Mouse (Mus musculus): ENCODE data around the gene Ppih. TPM values are rescaled to one million over a fixed set of nuclear protein-coding genes. Genes with fewer than 3 reads are reported as not detected.
A peak's percentile ranks its signal among the peaks of the same experiment; 100 is the strongest.
"Not testable (repeated sequence)": the region's sequence is repeated elsewhere in the genome, so short reads cannot be mapped to it uniquely, and the experiment has no call there.

Gene Ppih
- polyA plus RNA-seq, 2 experiments: 52.2 to 76.0 TPM

- Histone ChIP-seq H3K4me2 (ENCODE audit: low read depth) (peak overlapping the region; percentile 99), H3K27ac (peak overlapping the region; percentile 61), H3K4me1 (replicated peaks; ENCODE audit: control insufficient read depth in 2 of 2, insufficient read depth in 2 of 2, low read length in 1 of 2) (peaks cover 10 to 12% of the 10 kb centered on the region in 2 experiments), H3K36me3 (replicated peaks; ENCODE audit: control insufficient read depth, insufficient read depth, low read depth) (peaks cover 13% of the 10 kb centered on the region), H3K9me3 (ENCODE audit: control insufficient read depth, low read length) (no peaks in the 10 kb centered on the region), H3K9ac (replicated peaks) (peak overlapping the region; percentile 87), H3K27me3 (ENCODE audit: control insufficient read depth, insufficient read depth, low read length) (no peaks in the 10 kb centered on the region), H3K4me3 (ENCODE audit: insufficient read depth in 1 of 2, low read depth in 2 of 2, low read length in 2 of 2) (peak overlapping the region; percentile 92 to 99)
- under 1% methylated on average over 24 of the region's 24 CpGs for WGBS (ENCODE audit: insufficient replicate concordance)
- DNase-seq (ENCODE audit: low read depth in 3 of 3, low spot score in 3 of 3) (peak in 2 of 3 experiments; percentile 46 to 51), ATAC-seq (ENCODE audit: insufficient read depth) (no peak)
- TF ChIP-seq EP300 (IDR thresholded peaks at IDR 0.05; ENCODE audit: low read depth) (no peak), CTCF (IDR thresholded peaks at IDR 0.05; ENCODE audit: low read depth) (no peak)
Measured at GRCm38 (mm10) chr4:119292771-119293573, 27.4 kb downstream of the Ppih start.

- TF ChIP-seq EP300 (IDR thresholded peaks at IDR 0.05; ENCODE audit: low read depth): no peak
- no peak for TF ChIP-seq CTCF (IDR thresholded peaks at IDR 0.05; ENCODE audit: low read depth)
- Histone ChIP-seq H3K4me2 (ENCODE audit: low read depth) (peak overlapping the region; percentile 99), H3K4me1 (replicated peaks; ENCODE audit: control insufficient read depth in 2 of 2, insufficient read depth in 2 of 2, low read length in 1 of 2) (peaks cover 20% of the 10 kb centered on the region in 2 experiments), H3K27ac (no peak overlapping the region), H3K9ac (replicated peaks) (peak overlapping the region; percentile 87), H3K36me3 (replicated peaks; ENCODE audit: control insufficient read depth, insufficient read depth, low read depth) (peaks cover 21% of the 10 kb centered on the region), H3K4me3 (ENCODE audit: insufficient read depth in 1 of 2, low read depth in 2 of 2, low read length in 2 of 2) (peak overlapping the region; percentile 48 to 92), H3K9me3 (ENCODE audit: control insufficient read depth, low read length) (no peaks in the 10 kb centered on the region), H3K27me3 (ENCODE audit: control insufficient read depth, insufficient read depth, low read length) (no peaks in the 10 kb centered on the region)
- ATAC-seq (ENCODE audit: insufficient read depth) (no peak), DNase-seq (ENCODE audit: low read depth in 3 of 3, low spot score in 3 of 3) (no peak)
- 61% methylated on average over 1 of the region's 1 CpGs for WGBS (ENCODE audit: insufficient replicate concordance)
Measured at GRCm38 (mm10) chr4:119291921-119292320, 28.4 kb downstream of the Ppih start.

- Histone ChIP-seq H3K36me3 (replicated peaks; ENCODE audit: control insufficient read depth, insufficient read depth, low read depth) (peaks cover 59% of the 10 kb centered on the region), H3K4me3 (ENCODE audit: insufficient read depth in 1 of 2, low read depth in 2 of 2, low read length in 2 of 2) (no peak overlapping the region), H3K27me3 (ENCODE audit: control insufficient read depth, insufficient read depth, low read length) (no peaks in the 10 kb centered on the region), H3K9ac (replicated peaks) (peak overlapping the region; percentile 33; the same call in 1 of the 2 replicates), H3K4me2 (ENCODE audit: low read depth) (peak overlapping the region; percentile 43; the same call in 1 of the 2 replicates), H3K9me3 (ENCODE audit: control insufficient read depth, low read length) (no peaks in the 10 kb centered on the region), H3K27ac (no peak overlapping the region), H3K4me1 (replicated peaks; ENCODE audit: control insufficient read depth in 2 of 2, insufficient read depth in 2 of 2, low read length in 1 of 2) (peaks cover 25% of the 10 kb centered on the region in 2 experiments)
- ATAC-seq (ENCODE audit: insufficient read depth) (peak; percentile 67), DNase-seq (ENCODE audit: low read depth in 3 of 3, low spot score in 3 of 3) (no peak)
- TF ChIP-seq EP300 (IDR thresholded peaks at IDR 0.05; ENCODE audit: low read depth): peak; percentile 52
- no peak for TF ChIP-seq CTCF (IDR thresholded peaks at IDR 0.05; ENCODE audit: low read depth)
- WGBS (ENCODE audit: insufficient replicate concordance): 8% methylated on average over 2 of the region's 2 CpGs
Measured at GRCm38 (mm10) chr4:119285336-119285735, 35.0 kb downstream of the Ppih start.

GRCm38 (mm10) chr4:119284861-119285260 lies 35.5 kb downstream of the Ppih start:
- Histone ChIP-seq H3K27me3 (ENCODE audit: control insufficient read depth, insufficient read depth, low read length) (no peaks in the 10 kb centered on the region), H3K4me3 (ENCODE audit: insufficient read depth in 1 of 2, low read depth in 2 of 2, low read length in 2 of 2) (no peak overlapping the region), H3K27ac (no peak overlapping the region), H3K9me3 (ENCODE audit: control insufficient read depth, low read length) (no peaks in the 10 kb centered on the region), H3K4me2 (ENCODE audit: low read depth) (no peak overlapping the region), H3K36me3 (replicated peaks; ENCODE audit: control insufficient read depth, insufficient read depth, low read depth) (peaks cover 63% of the 10 kb centered on the region), H3K4me1 (replicated peaks; ENCODE audit: control insufficient read depth in 2 of 2, insufficient read depth in 2 of 2, low read length in 1 of 2) (peaks cover 25% of the 10 kb centered on the region in 2 experiments), H3K9ac (replicated peaks) (no peak overlapping the region)
- DNase-seq (ENCODE audit: low read depth in 3 of 3, low spot score in 3 of 3) (no peak), ATAC-seq (ENCODE audit: insufficient read depth) (no peak)
- no peak for TF ChIP-seq EP300 (IDR thresholded peaks at IDR 0.05; ENCODE audit: low read depth)
- TF ChIP-seq CTCF (IDR thresholded peaks at IDR 0.05; ENCODE audit: low read depth): no peak
- 64% methylated on average over 1 of the region's 1 CpGs for WGBS (ENCODE audit: insufficient replicate concordance)

GRCm38 (mm10) chr4:119278784-119279183 lies 41.6 kb downstream of the Ppih start:
- not testable (repeated sequence) for H3K4me1 ChIP-seq (replicated peaks; ENCODE audit: control insufficient read depth in 2 of 2, insufficient read depth in 2 of 2, low read length in 1 of 2); DNase-seq (ENCODE audit: low read depth in 3 of 3, low spot score in 3 of 3); H3K9ac ChIP-seq (replicated peaks); H3K27ac ChIP-seq; H3K27me3 ChIP-seq (ENCODE audit: control insufficient read depth, insufficient read depth, low read length); H3K9me3 ChIP-seq (ENCODE audit: control insufficient read depth, low read length); H3K4me3 ChIP-seq (ENCODE audit: insufficient read depth in 1 of 2, low read depth in 2 of 2, low read length in 2 of 2); ATAC-seq (ENCODE audit: insufficient read depth); H3K4me2 ChIP-seq (ENCODE audit: low read depth)
- WGBS (ENCODE audit: insufficient replicate concordance): 71% methylated on average over 15 of the region's 15 CpGs
- peaks cover 77% of the 10 kb centered on the region for H3K36me3 ChIP-seq (replicated peaks; ENCODE audit: control insufficient read depth, insufficient read depth, low read depth)

Measured in liver, embryonic 14.5 days (tissue).